Mouse (Mus musculus) E14TG2a.4 (cell line): ENCODE results near the gene Nos1ap.

Source experiments
- CTCF ChIP-seq: conservative IDR thresholded peaks from 2 replicates; pipeline ENCODE4 v1.5.1; 2014; ENCODE audit warnings: low read length
- NANOG ChIP-seq: IDR thresholded peaks from 2 replicates; pipeline ENCODE4 v1.6.1; 2014; ENCODE audit warnings: borderline replicate concordance, low read length, mixed read lengths

- TF ChIP-seq CTCF (no peak), NANOG (no peak)
Measured at GRCm38 (mm10) chr1:170630489-170630888, 40.8 kb upstream of the Nos1ap start.
